Mouse (Mus musculus): Measurements from ENCODE around the gene Stmnd1.

DNA sequence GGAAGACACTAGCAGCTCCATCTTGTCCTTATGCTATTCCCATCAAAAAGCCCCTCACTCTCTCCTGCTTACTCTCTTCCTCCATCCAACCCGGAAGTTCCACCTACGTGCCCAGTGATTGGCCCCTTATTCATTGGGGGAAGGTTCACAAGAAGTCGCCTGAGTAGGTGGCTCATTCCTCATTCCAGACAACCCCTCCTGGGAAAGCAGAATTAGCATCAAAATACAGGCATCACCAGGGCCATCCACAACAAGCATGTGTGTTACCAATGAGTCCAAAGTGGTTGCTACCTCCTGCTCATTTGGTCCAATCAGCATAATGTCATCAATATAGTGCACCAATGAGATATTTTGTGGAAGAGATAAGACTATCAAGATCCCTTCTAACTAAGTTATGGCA, 12.3 kb upstream of the Stmnd1 start:
- TF ChIP-seq POLR2A (IDR thresholded peaks at IDR 0.05; ENCODE audit: low read depth, low read length) (no peak), CTCF (IDR thresholded peaks at IDR 0.05; ENCODE audit: extremely low read depth, insufficient read depth, insufficient read length, insufficient replicate concordance) (no peak)
